Mouse (Mus musculus) cerebellum, adult 2 months (tissue): ENCODE results near the gene Tdrd1. TPM values are rescaled to one million over a fixed set of nuclear protein-coding genes. Genes with fewer than 3 reads are reported as not detected.

Source experiments
- DNase-seq, 2 experiments: peaks; one replicate each; pipeline ENCODE4 v3.0.0; 2021
- H3K27ac ChIP-seq: fragments of 200-500 bp; 2 replicates; pipeline ENCODE4 v1.5.1; 2012; ENCODE audit warnings: low read length, control low read depth, inconsistent platforms; ENCODE audit not compliant: insufficient read depth
- H3K27me3 ChIP-seq: fragments of 200-500 bp; 2 replicates; pipeline ENCODE4 v1.6.1; 2012; ENCODE audit warnings: inconsistent platforms, mild to moderate bottlenecking, low read length, moderate library complexity; ENCODE audit not compliant: control insufficient read depth, insufficient read depth
- H3K4me1 ChIP-seq: fragments of 200-500 bp; 2 replicates; pipeline ENCODE4 v1.6.1; 2011; ENCODE audit warnings: low read length; ENCODE audit not compliant: control insufficient read depth, insufficient read depth
- H3K4me3 ChIP-seq: fragments of 200-500 bp; replicated peaks from 2 replicates; pipeline ENCODE3; 2011; ENCODE audit warnings: mild to moderate bottlenecking, low read depth, low read length, control low read depth; ENCODE audit not compliant: insufficient read depth
- CTCF ChIP-seq: fragments of 200-500 bp; IDR thresholded peaks from 2 replicates; pipeline ENCODE4 v1.5.1; 2011; ENCODE audit warnings: low read depth, mild to moderate bottlenecking, control low read depth, low read length, moderate library complexity, borderline replicate concordance; ENCODE audit not compliant: insufficient read depth
- POLR2A ChIP-seq: fragments of 200-500 bp; IDR thresholded peaks from 2 replicates; pipeline ENCODE4 v1.6.1; 2011; ENCODE audit warnings: low read length, control low read depth, borderline replicate concordance; ENCODE audit not compliant: insufficient read depth
- WGBS: fragments of 180-500 bp; shearing (Covaris S2); methylation state at CpG from one replicate; pipeline ENCODE4 v1.1.7; 2018; 5-methylcytosine and 5-hydroxymethylcytosine counted together
- polyA plus RNA-seq: library from polyadenylated mRNA; depleted of rRNA; stranded (reverse); fragments of >200 nt; gene quantifications from 2 replicates; pipeline ENCODE4 v1.2.3, GENCODE M21; 2012

The Tdrd1 gene
- polyA plus RNA-seq, 1 experiment: 0.20 TPM

DNA sequence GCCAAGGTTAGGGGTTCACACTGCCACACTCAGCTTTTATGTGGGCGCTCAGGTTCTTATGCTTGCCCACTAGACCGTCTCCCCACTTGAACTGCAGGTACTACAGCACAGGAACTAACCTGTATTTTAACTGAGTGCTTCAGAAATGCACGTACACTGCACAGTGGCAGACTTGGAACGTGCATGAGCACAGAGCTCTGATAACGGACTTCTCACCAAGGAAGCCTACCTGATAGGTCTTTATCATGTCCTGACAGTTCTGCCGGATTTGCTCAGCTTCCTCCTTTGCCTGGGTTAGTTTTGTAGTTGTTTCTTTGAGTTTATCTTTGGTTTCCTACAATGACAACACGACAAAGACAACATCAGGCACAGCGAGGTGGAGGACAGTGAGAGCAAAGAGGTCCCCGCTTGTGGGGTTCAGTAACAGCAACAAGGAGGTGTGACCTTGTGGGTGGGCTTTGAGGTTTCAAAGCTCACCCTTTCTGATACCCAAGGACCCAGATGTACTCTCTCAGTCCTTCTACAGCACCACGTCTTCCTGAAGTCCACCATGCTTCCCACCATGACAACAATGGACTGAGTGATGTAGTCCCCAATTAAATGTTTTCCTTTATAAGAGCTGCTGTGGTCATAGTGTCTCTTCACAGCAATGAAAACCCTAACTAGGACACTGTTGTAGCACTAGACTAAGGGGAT is 24.2 kb upstream of the Tdrd1 start:
- 96% methylated on average over 10 of the region's 10 CpGs for WGBS
- TF ChIP-seq CTCF: no peak
- no peak for TF ChIP-seq POLR2A
- Histone ChIP-seq H3K27me3 (no peaks in the 10 kb centered on the region), H3K27ac (no peak overlapping the region), H3K4me1 (peaks cover 7% of the 10 kb centered on the region), H3K4me3 (no peak overlapping the region)
- DNase-seq: no peak

GRCm38 (mm10) chr19:56802352-56802746 is 23.7 kb upstream of the Tdrd1 start:
- WGBS: 89% methylated on average over 3 of the region's 3 CpGs
- peaks cover 7% of the 10 kb centered on the region for H3K4me1 ChIP-seq
- H3K27me3 ChIP-seq: no peaks in the 10 kb centered on the region
- DNase-seq: no peak
- TF ChIP-seq CTCF (no peak), POLR2A (no peak)
- no peak overlapping the region for H3K27ac ChIP-seq
- no peak overlapping the region for H3K4me3 ChIP-seq

GRCm38 (mm10) chr19:56805366-56805765 is 20.6 kb upstream of the Tdrd1 start:
- WGBS: 16% methylated on average over 2 of the region's 2 CpGs
- Histone ChIP-seq H3K4me3 (no peak overlapping the region), H3K27ac (peak overlapping the region; percentile 62), H3K4me1 (peaks cover 11% of the 10 kb centered on the region), H3K27me3 (no peaks in the 10 kb centered on the region)
- TF ChIP-seq POLR2A: no peak
- TF ChIP-seq CTCF: peak; percentile 34; the same call in 1 of the 2 replicates
- DNase-seq: peak; percentile 66 to 85

DNA sequence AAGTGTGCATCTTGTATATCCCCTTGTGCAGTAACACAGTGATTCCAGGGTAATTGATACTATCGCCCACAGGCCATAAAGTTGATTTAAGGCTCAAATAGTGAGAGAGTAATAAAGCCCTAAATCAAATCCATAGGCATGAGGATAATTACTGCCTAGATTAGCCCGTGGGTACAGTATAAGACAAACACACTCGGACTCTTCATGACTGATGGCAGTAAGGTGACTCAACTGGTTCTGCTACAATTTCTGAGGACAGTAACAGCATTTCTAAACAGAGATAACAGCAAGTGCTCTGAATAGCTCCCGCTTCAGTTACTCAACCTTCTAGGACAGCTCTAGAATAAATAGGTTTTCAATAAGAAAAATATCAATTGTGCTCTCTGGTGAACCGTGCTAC is 18.9 kb upstream of the Tdrd1 start:
- Histone ChIP-seq H3K4me1 (peaks cover 11% of the 10 kb centered on the region), H3K27ac (no peak overlapping the region), H3K4me3 (no peak overlapping the region), H3K27me3 (no peaks in the 10 kb centered on the region)
- TF ChIP-seq CTCF (no peak), POLR2A (no peak)
- 98% methylated on average over 5 of the region's 5 CpGs for WGBS
- DNase-seq: no peak

DNA sequence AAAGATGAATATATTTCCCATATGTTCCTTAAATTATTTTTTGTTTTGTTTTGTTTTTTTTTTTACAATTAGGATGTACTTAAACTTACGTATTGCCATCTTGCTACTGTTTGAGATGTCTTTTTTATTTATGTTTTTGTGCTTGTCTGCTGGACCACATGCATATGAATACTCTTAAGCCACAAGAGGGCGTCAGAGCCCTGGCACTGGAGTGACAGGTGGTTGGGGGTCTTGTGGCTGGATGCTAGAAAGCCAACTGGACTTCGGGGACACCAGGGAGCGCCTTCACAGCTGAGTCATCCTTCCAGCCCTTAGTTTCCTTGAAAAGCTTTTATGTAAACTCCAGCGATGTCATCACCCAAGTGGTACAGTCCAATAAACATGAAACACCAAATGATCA is 17.2 kb upstream of the Tdrd1 start:
- H3K27ac ChIP-seq: no peak overlapping the region
- DNase-seq: peak in 1 of 2 experiments; percentile 18
- no peaks in the 10 kb centered on the region for H3K27me3 ChIP-seq
- WGBS: 36% methylated on average over 5 of the region's 5 CpGs
- H3K4me3 ChIP-seq: no peak overlapping the region
- TF ChIP-seq POLR2A (no peak), CTCF (peak; percentile 37; the same call in 1 of the 2 replicates)
- H3K4me1 ChIP-seq: peaks cover 11% of the 10 kb centered on the region

GRCm38 (mm10) chr19:56810641-56811146 is 15.3 kb upstream of the Tdrd1 start:
- TF ChIP-seq CTCF: no peak
- no peak for TF ChIP-seq POLR2A
- no peak for DNase-seq
- Histone ChIP-seq H3K27ac (no peak overlapping the region), H3K4me1 (peaks cover 7% of the 10 kb centered on the region; the same call in 1 of the 2 replicates), H3K4me3 (no peak overlapping the region), H3K27me3 (no peaks in the 10 kb centered on the region)

DNA sequence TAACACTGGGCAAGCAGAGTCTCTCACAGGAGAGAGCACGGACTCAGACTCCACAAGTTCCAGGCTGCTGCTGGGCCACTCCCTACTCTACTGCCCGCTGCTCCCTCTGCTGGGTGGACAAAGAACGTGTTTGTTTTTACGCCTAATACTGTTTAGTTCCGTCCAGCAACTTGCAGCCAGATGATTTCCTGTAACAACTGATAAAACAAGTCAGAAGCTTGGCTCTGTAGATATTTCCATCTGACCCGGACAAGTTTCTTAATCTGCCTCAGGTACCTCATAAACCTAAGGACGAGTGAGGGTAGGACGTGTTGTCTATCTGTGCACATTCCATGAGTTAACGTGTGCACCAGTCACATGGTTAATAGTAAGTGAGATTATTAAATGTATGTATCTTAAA is 14.4 kb upstream of the Tdrd1 start:
- peak; percentile 36 to 38 for DNase-seq
- WGBS: 49% methylated on average over 9 of the region's 9 CpGs
- TF ChIP-seq CTCF (peak; percentile 50; the same call in 1 of the 2 replicates), POLR2A (no peak)

DNA sequence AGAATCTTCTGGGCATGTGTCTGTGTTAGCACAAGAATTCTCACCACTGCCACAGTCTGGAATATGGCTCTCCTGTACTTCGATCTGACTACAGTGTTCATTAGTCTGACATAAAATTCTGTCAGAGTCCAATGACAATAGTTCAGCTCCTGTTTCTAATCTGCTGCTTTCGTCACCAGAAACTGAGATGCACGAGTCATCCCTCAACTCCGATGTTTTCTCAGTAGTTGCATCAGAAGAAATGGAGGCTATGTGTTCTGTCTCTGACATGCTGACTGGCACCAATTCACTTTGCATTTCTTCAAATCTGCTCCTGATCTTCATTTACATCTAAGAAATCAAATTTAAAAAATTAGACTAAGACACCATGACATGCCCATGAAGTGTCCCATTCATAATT is 12.6 kb upstream of the Tdrd1 start:
- no peak for DNase-seq
- WGBS: 83% methylated on average over 4 of the region's 4 CpGs
- no peaks in the 10 kb centered on the region for H3K27me3 ChIP-seq
- TF ChIP-seq POLR2A (no peak), CTCF (no peak)
- H3K4me3 ChIP-seq: no peak overlapping the region
- no peak overlapping the region for H3K27ac ChIP-seq
- peaks cover 13% of the 10 kb centered on the region; the same call in 1 of the 2 replicates for H3K4me1 ChIP-seq

More for the DNA sequence above, 14.4 kb upstream of the Tdrd1 start:
- no peaks in the 10 kb centered on the region for H3K27me3 ChIP-seq
- no peak overlapping the region for H3K27ac ChIP-seq
- H3K4me3 ChIP-seq: no peak overlapping the region
- peaks cover 4% of the 10 kb centered on the region; the same call in 1 of the 2 replicates for H3K4me1 ChIP-seq
